Mouse (Mus musculus): Measurements from ENCODE around the gene Samhd1. TPM values are rescaled to one million over a fixed set of nuclear protein-coding genes. Genes with fewer than 3 reads are reported as not detected.
A peak's percentile ranks its signal among the peaks of the same experiment; 100 is the strongest.

Gene Samhd1
- total and polyA plus RNA-seq, 2 experiments from 2014 or later = 11.9 to 12.7 TPM

DNA sequence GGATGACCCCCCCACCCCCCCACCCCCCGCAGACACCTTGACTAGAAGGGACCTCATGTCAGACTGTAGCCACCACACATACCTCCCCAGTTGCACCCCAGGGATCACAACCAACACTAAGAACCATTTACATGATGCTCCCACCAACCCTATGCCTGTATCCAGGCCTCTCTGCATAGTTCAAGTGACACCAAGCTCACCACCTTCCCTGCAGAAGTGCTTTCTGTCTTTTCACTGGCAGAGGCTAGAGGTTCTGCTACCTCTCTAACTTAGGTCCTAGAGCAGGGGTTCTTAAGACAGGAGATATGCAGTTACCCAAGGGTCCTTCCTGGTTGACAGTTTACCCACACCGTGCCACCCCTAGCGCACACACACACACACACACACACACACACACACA lies 59.8 kb downstream of the Samhd1 start:
- H3K4me1 ChIP-seq (ENCODE audit: insufficient read depth, low read length) = peaks cover 64% of the 10 kb centered on the region
- no peak for ATAC-seq
- WGBS = 70% methylated on average over 3 of the region's 3 CpGs
- peak overlapping the region; percentile 87 for H3K4me2 ChIP-seq (ENCODE audit: low read depth, low read length)
- H3K27me3 ChIP-seq (ENCODE audit: insufficient read depth, low read length) = no peaks in the 10 kb centered on the region
- peak overlapping the region; percentile 77 for H3K4me3 ChIP-seq (ENCODE audit: low read length)
- no peaks in the 10 kb centered on the region for H3K36me3 ChIP-seq (ENCODE audit: insufficient read depth, low read length)
- DNase-seq (ENCODE audit: low spot score) = no peak
- H3K9me3 ChIP-seq (ENCODE audit: low read length) = no peaks in the 10 kb centered on the region
- H3K27ac ChIP-seq = no peak overlapping the region
- H3K9ac ChIP-seq (replicated peaks; ENCODE audit: low read length) = peak overlapping the region; percentile 34; the same call in 1 of the 2 replicates
- TF ChIP-seq CTCF (IDR thresholded peaks at IDR 0.05; ENCODE audit: low read depth) = no peak

DNA sequence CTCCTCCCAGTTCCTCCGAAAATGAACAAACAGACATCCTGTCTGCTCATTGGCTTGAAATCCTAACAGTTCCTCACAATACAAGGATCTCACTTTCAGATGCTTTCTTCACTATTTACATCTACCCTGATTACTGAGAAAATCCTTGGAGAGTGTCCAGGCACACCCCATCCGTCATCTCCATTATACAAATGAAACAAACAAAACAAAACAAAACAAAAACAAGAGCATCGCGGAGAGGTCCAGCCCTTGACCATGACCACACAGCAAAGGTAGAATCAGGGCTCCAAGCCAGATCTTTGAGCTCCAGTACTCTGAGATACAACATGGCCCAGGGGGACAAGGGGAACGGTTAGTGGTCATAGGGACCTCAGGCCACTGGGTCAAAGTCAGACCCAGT lies 60.3 kb downstream of the Samhd1 start:
- DNase-seq (ENCODE audit: low spot score) (no peak), ATAC-seq (no peak)
- TF ChIP-seq CTCF (IDR thresholded peaks at IDR 0.05; ENCODE audit: low read depth) = no peak
- Histone ChIP-seq H3K27ac (peak overlapping the region; percentile 34; the same call in 1 of the 2 replicates), H3K36me3 (ENCODE audit: insufficient read depth, low read length) (no peaks in the 10 kb centered on the region), H3K27me3 (ENCODE audit: insufficient read depth, low read length) (no peaks in the 10 kb centered on the region), H3K9me3 (ENCODE audit: low read length) (no peaks in the 10 kb centered on the region), H3K4me3 (ENCODE audit: low read length) (peak overlapping the region; percentile 77; the same call in 1 of the 2 replicates), H3K4me1 (ENCODE audit: insufficient read depth, low read length) (peaks cover 68% of the 10 kb centered on the region), H3K9ac (replicated peaks; ENCODE audit: low read length) (0 out of 2 replicates have a peak overlapping the region, but pooled peaks have one; percentile 29), H3K4me2 (ENCODE audit: low read depth, low read length) (peak overlapping the region; percentile 87)
- WGBS = 46% methylated on average over 5 of the region's 5 CpGs

DNA sequence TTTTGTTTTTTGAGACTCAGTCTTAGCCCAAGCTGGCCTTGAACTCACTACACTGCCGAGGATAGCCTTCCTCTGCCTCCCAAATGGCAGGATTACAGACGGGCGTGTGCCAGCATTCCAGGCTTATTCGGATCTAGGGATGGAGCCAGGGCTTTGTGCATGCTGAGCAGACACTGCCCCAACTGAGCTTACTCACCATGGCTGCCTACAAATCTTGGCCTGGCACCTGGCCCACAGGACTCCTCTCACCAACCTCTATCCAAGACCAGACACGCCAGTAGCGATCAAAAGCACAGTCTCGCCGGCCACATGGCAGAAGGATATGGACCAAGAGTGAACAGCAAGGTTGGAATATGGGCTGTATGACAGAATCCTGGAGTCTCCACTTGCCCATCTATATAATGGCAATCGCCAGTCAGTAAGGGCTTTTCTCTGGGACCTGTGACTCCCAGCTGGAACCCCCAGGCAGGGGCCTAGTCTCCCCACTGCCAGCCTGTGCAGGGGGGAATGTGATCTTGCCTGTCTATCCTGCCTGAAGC lies 60.8 kb downstream of the Samhd1 start:
- Histone ChIP-seq H3K4me1 (ENCODE audit: insufficient read depth, low read length) (peaks cover 73% of the 10 kb centered on the region), H3K4me3 (ENCODE audit: low read length) (peak overlapping the region; percentile 77; the same call in 1 of the 2 replicates), H3K4me2 (ENCODE audit: low read depth, low read length) (peak overlapping the region; percentile 87), H3K27ac (peak overlapping the region; percentile 34; the same call in 1 of the 2 replicates), H3K36me3 (ENCODE audit: insufficient read depth, low read length) (no peaks in the 10 kb centered on the region), H3K9me3 (ENCODE audit: low read length) (no peaks in the 10 kb centered on the region), H3K27me3 (ENCODE audit: insufficient read depth, low read length) (no peaks in the 10 kb centered on the region), H3K9ac (replicated peaks; ENCODE audit: low read length) (0 out of 2 replicates have a peak overlapping the region, but pooled peaks have one; percentile 29)
- TF ChIP-seq CTCF (IDR thresholded peaks at IDR 0.05; ENCODE audit: low read depth) = no peak
- no peak for ATAC-seq
- WGBS = 36% methylated on average over 9 of the region's 9 CpGs
- peak; percentile 71 for DNase-seq (ENCODE audit: low spot score)

DNA sequence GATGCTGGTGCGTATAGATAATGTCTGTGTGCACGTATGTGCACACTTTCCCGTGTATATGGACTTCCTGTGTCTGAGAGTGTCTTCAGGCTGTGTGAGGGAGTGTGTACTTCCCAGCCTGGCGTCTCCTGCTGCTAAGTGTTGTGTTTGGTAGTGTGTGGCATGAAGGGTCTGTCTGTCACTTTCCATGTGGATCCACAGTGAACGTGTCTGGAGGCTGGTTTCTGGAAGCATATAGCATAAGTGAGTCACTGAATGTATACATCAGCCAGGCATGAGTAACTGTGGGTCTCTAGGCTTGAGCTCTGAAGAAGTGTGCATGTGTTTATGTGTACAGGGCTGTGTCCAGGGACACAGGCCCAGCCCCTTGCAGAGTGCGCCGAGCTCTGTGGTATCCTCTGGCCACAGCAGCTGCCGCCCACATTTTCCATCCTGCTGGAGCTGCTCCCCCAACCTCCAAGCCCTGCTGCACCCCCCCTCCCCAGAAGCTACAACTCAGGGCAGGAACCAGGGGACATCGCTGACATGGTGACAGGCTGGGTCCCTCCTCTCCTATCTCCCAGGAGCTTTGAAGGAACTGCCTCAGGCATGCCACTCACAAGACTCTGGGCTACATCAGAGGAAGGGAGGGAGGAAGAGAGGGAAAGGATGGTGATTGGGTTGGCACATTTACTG lies 61.5 kb downstream of the Samhd1 start:
- Histone ChIP-seq H3K27ac (peak overlapping the region; percentile 16; the same call in 1 of the 2 replicates), H3K9me3 (ENCODE audit: low read length) (no peaks in the 10 kb centered on the region), H3K4me2 (ENCODE audit: low read depth, low read length) (0 out of 2 replicates have a peak overlapping the region, but pooled peaks have one; percentile 87), H3K4me1 (ENCODE audit: insufficient read depth, low read length) (peaks cover 80% of the 10 kb centered on the region), H3K4me3 (ENCODE audit: low read length) (no peak overlapping the region), H3K36me3 (ENCODE audit: insufficient read depth, low read length) (no peaks in the 10 kb centered on the region), H3K27me3 (ENCODE audit: insufficient read depth, low read length) (no peaks in the 10 kb centered on the region), H3K9ac (replicated peaks; ENCODE audit: low read length) (no peak overlapping the region)
- no peak for ATAC-seq
- DNase-seq (ENCODE audit: low spot score) = no peak
- WGBS = 55% methylated on average over 9 of the region's 9 CpGs
- no peak for TF ChIP-seq CTCF (IDR thresholded peaks at IDR 0.05; ENCODE audit: low read depth)

DNA sequence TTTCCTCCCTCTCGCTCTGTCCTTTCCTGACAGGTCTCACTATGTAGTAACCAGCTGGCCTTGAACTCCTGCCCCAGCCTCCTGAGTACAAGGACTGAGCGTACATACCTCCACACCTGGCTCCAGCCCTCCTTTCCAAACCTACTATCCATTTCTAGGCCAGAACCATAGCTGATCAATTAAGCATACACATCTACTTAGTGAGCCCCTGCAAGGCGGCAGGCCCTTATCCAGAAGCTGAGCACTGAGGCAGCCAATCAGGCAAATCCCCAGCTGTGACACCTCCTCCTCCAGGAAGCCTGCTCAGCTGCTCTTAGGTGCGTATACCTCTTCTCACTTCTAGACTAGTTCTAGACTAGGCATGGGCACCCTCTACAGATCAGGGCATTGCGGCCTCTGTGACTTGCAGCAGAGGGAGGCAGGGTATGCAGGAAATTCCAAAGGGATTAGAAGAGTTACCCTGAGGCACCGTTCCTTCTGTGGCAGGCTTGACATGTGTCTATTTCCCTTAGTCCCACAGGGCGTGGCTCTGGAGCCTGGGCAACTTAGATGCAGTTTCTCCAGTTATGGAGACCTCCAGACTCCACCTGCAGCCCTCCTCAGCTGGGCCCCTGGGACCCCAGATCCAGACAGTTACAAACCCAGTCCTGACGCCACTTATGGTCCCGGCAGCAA lies 62.6 kb downstream of the Samhd1 start:
- H3K27me3 ChIP-seq (ENCODE audit: insufficient read depth, low read length) = no peaks in the 10 kb centered on the region
- no peak overlapping the region for H3K4me2 ChIP-seq (ENCODE audit: low read depth, low read length)
- DNase-seq (ENCODE audit: low spot score) = no peak
- H3K36me3 ChIP-seq (ENCODE audit: insufficient read depth, low read length) = no peaks in the 10 kb centered on the region
- H3K9me3 ChIP-seq (ENCODE audit: low read length) = no peaks in the 10 kb centered on the region
- ATAC-seq = no peak
- no peak overlapping the region for H3K4me3 ChIP-seq (ENCODE audit: low read length)
- H3K9ac ChIP-seq (replicated peaks; ENCODE audit: low read length) = no peak overlapping the region
- no peak for TF ChIP-seq CTCF (IDR thresholded peaks at IDR 0.05; ENCODE audit: low read depth)
- peaks cover 84% of the 10 kb centered on the region for H3K4me1 ChIP-seq (ENCODE audit: insufficient read depth, low read length)
- WGBS = 64% methylated on average over 9 of the region's 9 CpGs
- H3K27ac ChIP-seq = no peak overlapping the region; the same call in 1 of the 2 replicates

DNA sequence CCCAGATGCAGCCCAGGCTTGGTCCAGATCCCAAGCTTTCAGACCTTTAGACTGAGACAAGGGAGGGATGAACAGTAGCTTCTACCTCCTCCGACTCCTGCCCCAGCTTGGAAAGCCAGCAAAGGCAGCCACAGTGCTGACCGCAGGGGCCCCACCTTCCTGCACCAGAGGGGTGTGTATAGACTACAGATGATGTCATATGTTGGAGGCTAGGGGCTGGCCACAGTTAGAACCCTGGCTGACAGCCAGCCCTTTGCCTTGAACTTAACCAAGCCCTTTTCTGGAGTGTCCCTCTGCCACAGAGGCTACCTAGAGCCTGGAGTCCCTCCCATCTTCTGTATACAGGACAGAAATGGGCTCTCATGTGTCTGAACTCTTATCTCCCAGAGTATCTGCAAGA lies 63.5 kb downstream of the Samhd1 start:
- Histone ChIP-seq H3K27ac (peak overlapping the region; percentile 85; the same call in 1 of the 2 replicates), H3K4me2 (ENCODE audit: low read depth, low read length) (0 out of 2 replicates have a peak overlapping the region, but pooled peaks have one; percentile 0), H3K4me1 (ENCODE audit: insufficient read depth, low read length) (peaks cover 80% of the 10 kb centered on the region), H3K36me3 (ENCODE audit: insufficient read depth, low read length) (no peaks in the 10 kb centered on the region), H3K9ac (replicated peaks; ENCODE audit: low read length) (0 out of 2 replicates have a peak overlapping the region, but pooled peaks have one; percentile 9), H3K9me3 (ENCODE audit: low read length) (no peaks in the 10 kb centered on the region), H3K27me3 (ENCODE audit: insufficient read depth, low read length) (no peaks in the 10 kb centered on the region), H3K4me3 (ENCODE audit: low read length) (no peak overlapping the region)
- DNase-seq (ENCODE audit: low spot score) (peak; percentile 63), ATAC-seq (no peak)
- 27% methylated on average over 2 of the region's 2 CpGs for WGBS
- no peak for TF ChIP-seq CTCF (IDR thresholded peaks at IDR 0.05; ENCODE audit: low read depth)

Data from hindbrain, postnatal 0 days (tissue).